Mouse (Mus musculus) heart, embryonic 12.5 days (tissue): Measurements from ENCODE around the gene Flii. TPM values are rescaled to one million over a fixed set of nuclear protein-coding genes. Genes with fewer than 3 reads are reported as not detected.

Experiments used
- microRNA-seq: library from miRNA; unstranded; fragments of <30 nt; microRNA quantifications from one replicate; pipeline ENCODE4, GENCODE M21; 2017
- polyA plus RNA-seq: library from polyadenylated mRNA; unstranded; fragments of >200 nt; fragmentation: Nextera tagmentation; extraction: Ambion mirVana; gene quantifications from 2 replicates; pipeline ENCODE4 v1.2.1, GENCODE M21; 2016

Gene Flii
- polyA plus RNA-seq, 1 experiment from 2014 or later = 87.6 TPM

Small RNA genes within 50 kb of the gene (microRNA-seq; reads per million reads assigned to microRNA genes)
- 4.0 reads per million, percentile 13 among the genes with 10 or more reads in this experiment for gene Mir5100

Other genes starting within 250 kb of the Flii start
- gene Alkbh5, start 190.9 kb downstream of the Flii start, polyA plus RNA-seq = 41.8 and 44.6 TPM in 2 replicates
- gene Llgl1, start 27.5 kb downstream of the Flii start, polyA plus RNA-seq = 46.6 and 47.5 TPM in 2 replicates
- 18.5 and 20.8 TPM in 2 replicates for gene Mief2, start 1.1 kb upstream of the Flii start, polyA plus RNA-seq
- 13.5 and 15.1 TPM in 2 replicates for gene Top3a, start 50.1 kb upstream of the Flii start, polyA plus RNA-seq
- gene Smcr8, start 50.3 kb upstream of the Flii start, polyA plus RNA-seq = 6.4 and 7.1 TPM in 2 replicates
- gene Shmt1, start 84.5 kb upstream of the Flii start, polyA plus RNA-seq = 34.5 and 38.6 TPM in 2 replicates
- gene Dhrs7b, start 103.4 kb upstream of the Flii start, polyA plus RNA-seq = 31.6 and 33.4 TPM in 2 replicates
- 52.6 and 53.9 TPM in 2 replicates for gene Tmem11, start 152.0 kb upstream of the Flii start, polyA plus RNA-seq
- gene Natd1, start 187.5 kb upstream of the Flii start, polyA plus RNA-seq = 22.1 and 25.5 TPM in 2 replicates
- 77.6 and 78.5 TPM in 2 replicates for gene Map2k3, start 204.8 kb upstream of the Flii start, polyA plus RNA-seq